Mouse (Mus musculus) kidney, adult 2 months (tissue): ENCODE measurements at regions not wholly inside any gene's neighbourhood (a gene's known extent, or its start where the extent isn't known, plus 50 kb on each side); places are given as distances from the start of the nearest gene placed in this dataset.

Experiments used
- CTCF ChIP-seq: fragments of 200-500 bp; conservative IDR thresholded peaks from 2 replicates; pipeline ENCODE4 v1.5.1; 2011; ENCODE audit warnings: low read depth, mild to moderate bottlenecking, control low read depth, low read length, moderate library complexity, mixed read lengths; ENCODE audit not compliant: insufficient read depth, insufficient read length
- POLR2A ChIP-seq: fragments of 200-500 bp; IDR thresholded peaks from one replicate; pipeline ENCODE4 v1.6.1; 2011; ENCODE audit warnings: low read depth, low read length, control low read depth

DNA sequence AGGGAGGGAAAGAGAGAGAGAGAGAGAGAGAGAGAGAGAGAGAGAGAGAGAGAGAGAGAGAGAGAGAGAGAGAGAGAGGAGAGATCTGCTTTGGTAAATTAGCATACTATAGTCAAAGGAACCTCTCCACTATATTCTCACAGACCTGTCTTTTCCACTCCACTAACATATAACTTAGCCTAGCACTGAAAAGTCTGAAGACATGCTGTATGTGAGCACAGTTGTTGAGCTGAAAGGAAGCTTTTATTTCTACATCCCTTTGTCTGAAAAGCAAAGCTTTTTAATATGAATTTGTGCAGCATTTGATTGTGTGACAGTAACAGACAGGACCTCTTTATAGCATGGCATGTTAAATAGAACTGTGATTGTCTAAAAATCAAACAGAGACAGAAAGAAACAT lies 788.9 kb downstream of the Jrkl start:
- TF ChIP-seq CTCF (no peak), POLR2A (no peak)
